Mouse (Mus musculus): ENCODE data around the gene Bcl9l.

DNA sequence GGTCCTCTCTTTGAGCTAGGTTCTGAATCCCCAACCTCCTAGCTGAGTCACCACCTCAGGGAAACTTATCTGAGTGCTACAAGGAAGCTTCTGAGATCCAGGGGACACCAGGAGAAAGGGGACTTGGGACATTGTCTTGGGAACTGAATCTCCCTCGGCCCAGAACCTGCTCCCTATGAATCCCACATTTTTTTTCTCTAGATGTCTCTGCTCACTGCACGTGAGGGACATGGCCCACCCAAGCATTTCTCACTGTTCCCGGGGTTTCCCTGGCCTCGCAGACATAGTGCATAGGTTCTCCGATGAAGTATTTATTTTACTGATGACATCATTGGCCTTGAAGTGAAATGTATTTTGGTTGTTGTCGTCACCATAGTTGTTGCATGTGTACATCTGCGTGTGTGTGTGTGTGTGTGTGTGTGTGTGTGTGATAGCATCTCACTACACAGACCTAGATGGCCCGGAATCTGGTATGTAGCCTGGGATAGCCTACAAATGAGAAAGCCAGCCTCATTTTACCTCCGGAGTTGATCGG is 13.3 kb downstream of the Bcl9l start:
- TF ChIP-seq CTCF (IDR thresholded peaks at IDR 0.05; ENCODE audit: borderline replicate concordance, insufficient read depth, low read length) (no peak), POLR2A (IDR thresholded peaks at IDR 0.05; ENCODE audit: low read depth, low read length) (no peak)
